Mouse (Mus musculus): ENCODE data around the gene Lsamp. TPM values are rescaled to one million over a fixed set of nuclear protein-coding genes. Genes with fewer than 3 reads are reported as not detected.

Lsamp gene
- polyA plus RNA-seq, 1 experiment = not detected

DNA sequence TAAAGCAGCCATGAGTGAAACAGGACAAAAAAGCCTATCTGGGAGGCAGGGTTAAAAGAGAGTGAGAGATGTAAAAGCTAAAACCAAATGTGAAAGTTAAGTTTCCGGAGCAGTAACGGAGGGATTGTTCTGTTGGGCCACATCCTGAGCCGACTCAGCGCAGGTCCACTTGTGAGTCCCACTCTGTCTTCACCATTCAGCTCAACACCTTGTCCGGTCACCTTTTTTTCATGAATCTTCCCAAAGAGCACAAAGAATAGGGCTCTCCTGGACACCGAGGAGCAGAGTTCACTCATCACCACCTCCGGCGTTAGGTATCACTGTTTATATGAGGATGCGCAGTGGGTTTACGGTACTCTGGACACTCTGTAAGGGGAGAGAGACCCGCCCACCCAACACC, 2196.3 kb downstream of the Lsamp start:
- Histone ChIP-seq H3K36me3 (ENCODE audit: control insufficient read depth) (no peaks in the 10 kb centered on the region), H3K4me1 (ENCODE audit: control insufficient read depth) (no peaks in the 10 kb centered on the region), H3K4me3 (replicated peaks) (no peak overlapping the region), H3K9me3 (ENCODE audit: control insufficient read depth, low read length) (no peaks in the 10 kb centered on the region), H3K27me3 (ENCODE audit: control insufficient read depth) (no peaks in the 10 kb centered on the region)
- no peak for TF ChIP-seq TAL1 (IDR thresholded peaks at IDR 0.05; ENCODE audit: low read length)
- no peak for TF ChIP-seq GATA1 (IDR thresholded peaks at IDR 0.05; ENCODE audit: low read length)

DNA sequence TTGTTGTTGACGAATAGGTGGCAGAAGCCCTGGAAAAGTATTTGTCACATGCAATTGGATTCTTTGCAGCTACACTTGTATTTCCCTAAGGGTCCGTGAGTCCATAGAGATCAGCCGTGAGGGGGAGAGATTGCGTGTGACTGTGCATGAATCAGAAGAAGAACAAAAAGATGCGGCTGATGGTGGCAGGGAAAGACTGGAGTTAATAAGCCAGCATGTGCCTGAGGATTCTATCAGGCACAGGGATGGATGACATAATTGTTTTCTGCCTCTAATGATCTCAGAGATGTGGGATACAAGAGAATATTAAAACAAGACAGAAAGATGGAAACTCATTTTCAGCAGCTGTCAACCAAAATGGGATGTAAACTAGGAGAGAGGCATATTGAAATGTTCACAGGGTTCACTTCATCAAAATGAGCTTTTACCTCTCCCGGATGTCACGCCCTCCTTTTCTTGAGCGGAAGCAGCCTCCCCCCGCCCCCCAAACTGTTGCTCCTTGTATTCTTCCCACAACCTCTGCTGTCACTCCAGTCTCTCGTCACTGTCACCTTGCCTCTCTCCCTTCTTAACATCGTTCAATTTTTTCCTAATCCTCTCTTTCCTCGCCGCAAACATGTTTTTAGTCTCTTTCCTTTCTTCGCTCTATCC, 2205.4 kb downstream of the Lsamp start:
- TF ChIP-seq TAL1 (IDR thresholded peaks at IDR 0.05; ENCODE audit: low read length) (no peak), GATA1 (IDR thresholded peaks at IDR 0.05; ENCODE audit: low read length) (no peak)
- Histone ChIP-seq H3K36me3 (ENCODE audit: control insufficient read depth) (no peaks in the 10 kb centered on the region), H3K4me1 (ENCODE audit: control insufficient read depth) (peaks cover 4% of the 10 kb centered on the region), H3K4me3 (replicated peaks) (no peak overlapping the region), H3K9me3 (ENCODE audit: control insufficient read depth, low read length) (no peaks in the 10 kb centered on the region), H3K27me3 (ENCODE audit: control insufficient read depth) (no peaks in the 10 kb centered on the region)

DNA sequence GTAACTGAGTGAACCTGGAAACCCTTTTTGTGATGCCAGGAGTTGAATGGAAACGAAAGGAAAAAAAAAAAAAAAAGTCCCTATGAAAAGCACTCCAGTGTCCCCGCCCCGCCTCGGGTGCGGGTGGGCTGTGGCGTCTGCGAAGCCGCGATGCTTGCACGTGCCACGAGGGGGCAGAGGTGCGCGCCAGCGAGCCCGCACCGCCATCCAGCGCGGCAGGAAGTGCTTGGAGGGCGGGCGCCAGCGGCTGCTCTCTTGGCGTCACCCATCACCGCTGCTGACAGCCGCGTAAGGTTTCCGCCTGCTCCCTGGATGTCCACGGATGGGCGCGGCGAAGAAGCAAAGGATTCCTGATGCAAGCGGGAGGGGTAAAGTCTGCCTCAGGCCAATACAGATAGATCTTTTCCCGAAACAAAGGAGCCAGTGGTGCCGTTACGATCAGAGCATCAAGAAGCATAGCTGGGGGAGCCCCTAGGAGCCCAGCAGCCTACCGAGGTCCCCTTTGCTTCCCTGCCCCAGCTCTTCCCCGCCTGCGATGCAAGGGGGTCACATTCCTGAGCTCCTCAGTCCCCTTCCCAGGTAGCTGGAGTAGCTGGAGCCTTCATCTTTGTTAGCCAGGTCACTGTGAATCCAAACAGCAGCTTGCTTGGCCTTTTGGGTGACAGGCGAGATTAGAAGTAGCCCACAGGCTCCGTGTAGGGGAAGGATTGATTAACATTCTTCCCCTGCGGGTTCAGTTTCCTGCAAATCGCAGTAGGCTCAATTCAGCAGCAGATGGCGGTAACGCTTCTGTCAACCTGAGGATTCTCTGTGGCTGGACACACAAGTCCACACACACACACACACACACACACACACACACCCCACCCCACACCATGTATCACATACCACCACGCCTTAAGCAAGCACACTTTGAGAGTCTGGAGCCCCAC, 2206.2 kb downstream of the Lsamp start:
- no peaks in the 10 kb centered on the region for H3K36me3 ChIP-seq (ENCODE audit: control insufficient read depth)
- H3K27me3 ChIP-seq (ENCODE audit: control insufficient read depth) = no peaks in the 10 kb centered on the region
- H3K9me3 ChIP-seq (ENCODE audit: control insufficient read depth, low read length) = no peaks in the 10 kb centered on the region
- TF ChIP-seq TAL1 (IDR thresholded peaks at IDR 0.05; ENCODE audit: low read length) (no peak), GATA1 (IDR thresholded peaks at IDR 0.05; ENCODE audit: low read length) (no peak)
- peak overlapping the region; percentile 42 for H3K4me3 ChIP-seq (replicated peaks)
- peaks cover 4% of the 10 kb centered on the region for H3K4me1 ChIP-seq (ENCODE audit: control insufficient read depth)
